Mouse (Mus musculus): ENCODE results near the gene Gpt2. TPM values are rescaled to one million over a fixed set of nuclear protein-coding genes. Genes with fewer than 3 reads are reported as not detected.

The Gpt2 gene
- polyA plus RNA-seq, 2 experiments: 8.7 to 13.1 TPM

GRCm38 (mm10) chr8:85461377-85461776, 31.0 kb upstream of the Gpt2 start:
- H3K4me3 ChIP-seq (ENCODE audit: insufficient read depth in 1 of 2, low read depth in 2 of 2, low read length in 2 of 2): no peak overlapping the region
- H3K27me3 ChIP-seq (ENCODE audit: control insufficient read depth, insufficient read depth, low read length): no peaks in the 10 kb centered on the region
- WGBS (ENCODE audit: insufficient replicate concordance): 68% methylated on average over 3 of the region's 3 CpGs
- no peaks in the 10 kb centered on the region for H3K36me3 ChIP-seq (replicated peaks; ENCODE audit: control insufficient read depth, insufficient read depth, low read depth)
- no peak overlapping the region for H3K9ac ChIP-seq (replicated peaks)
- DNase-seq (ENCODE audit: low read depth in 3 of 3, low spot score in 3 of 3) (no peak), ATAC-seq (ENCODE audit: insufficient read depth) (no peak)
- H3K9me3 ChIP-seq (ENCODE audit: control insufficient read depth, low read length): no peaks in the 10 kb centered on the region
- H3K4me2 ChIP-seq (ENCODE audit: low read depth): no peak overlapping the region
- peak; percentile 66 for TF ChIP-seq CTCF (IDR thresholded peaks at IDR 0.05; ENCODE audit: low read depth)
- no peak for TF ChIP-seq EP300 (IDR thresholded peaks at IDR 0.05; ENCODE audit: low read depth)
- peaks cover 0 to 8% of the 10 kb centered on the region in 2 experiments; a peak in 2 of 4 replicates for H3K4me1 ChIP-seq (replicated peaks; ENCODE audit: control insufficient read depth in 2 of 2, insufficient read depth in 2 of 2, low read length in 1 of 2)
- no peak overlapping the region for H3K27ac ChIP-seq

- Histone ChIP-seq H3K4me2 (ENCODE audit: low read depth) (no peak overlapping the region), H3K4me1 (replicated peaks; ENCODE audit: control insufficient read depth in 2 of 2, insufficient read depth in 2 of 2, low read length in 1 of 2) (peaks cover 0 to 8% of the 10 kb centered on the region in 2 experiments; a peak in 2 of 4 replicates), H3K27me3 (ENCODE audit: control insufficient read depth, insufficient read depth, low read length) (no peaks in the 10 kb centered on the region), H3K4me3 (ENCODE audit: insufficient read depth in 1 of 2, low read depth in 2 of 2, low read length in 2 of 2) (no peak overlapping the region), H3K27ac (no peak overlapping the region), H3K9me3 (ENCODE audit: control insufficient read depth, low read length) (no peaks in the 10 kb centered on the region), H3K9ac (replicated peaks) (no peak overlapping the region), H3K36me3 (replicated peaks; ENCODE audit: control insufficient read depth, insufficient read depth, low read depth) (no peaks in the 10 kb centered on the region)
- no peak for DNase-seq (ENCODE audit: low read depth in 3 of 3, low spot score in 3 of 3)
- TF ChIP-seq EP300 (IDR thresholded peaks at IDR 0.05; ENCODE audit: low read depth) (no peak), CTCF (IDR thresholded peaks at IDR 0.05; ENCODE audit: low read depth) (no peak)
- 65% methylated on average over 1 of the region's 1 CpGs for WGBS (ENCODE audit: insufficient replicate concordance)
- no peak for ATAC-seq (ENCODE audit: insufficient read depth)
Observed at GRCm38 (mm10) chr8:85462441-85462840, 29.9 kb upstream of the Gpt2 start.

GRCm38 (mm10) chr8:85464316-85464715, 28.1 kb upstream of the Gpt2 start:
- Histone ChIP-seq H3K4me1 (replicated peaks; ENCODE audit: control insufficient read depth in 2 of 2, insufficient read depth in 2 of 2, low read length in 1 of 2) (peaks cover 0 to 6% of the 10 kb centered on the region in 2 experiments; a peak in 2 of 4 replicates), H3K4me3 (ENCODE audit: insufficient read depth in 1 of 2, low read depth in 2 of 2, low read length in 2 of 2) (no peak overlapping the region), H3K27ac (no peak overlapping the region), H3K9ac (replicated peaks) (no peak overlapping the region), H3K4me2 (ENCODE audit: low read depth) (no peak overlapping the region), H3K36me3 (replicated peaks; ENCODE audit: control insufficient read depth, insufficient read depth, low read depth) (no peaks in the 10 kb centered on the region), H3K9me3 (ENCODE audit: control insufficient read depth, low read length) (no peaks in the 10 kb centered on the region), H3K27me3 (ENCODE audit: control insufficient read depth, insufficient read depth, low read length) (no peaks in the 10 kb centered on the region)
- ATAC-seq (ENCODE audit: insufficient read depth) (no peak), DNase-seq (ENCODE audit: low read depth in 3 of 3, low spot score in 3 of 3) (no peak)
- TF ChIP-seq EP300 (IDR thresholded peaks at IDR 0.05; ENCODE audit: low read depth): no peak
- no peak for TF ChIP-seq CTCF (IDR thresholded peaks at IDR 0.05; ENCODE audit: low read depth)

- H3K4me2 ChIP-seq (ENCODE audit: low read depth): no peak overlapping the region
- peaks cover 0 to 4% of the 10 kb centered on the region in 2 experiments; a peak in 1 of 4 replicates for H3K4me1 ChIP-seq (replicated peaks; ENCODE audit: control insufficient read depth in 2 of 2, insufficient read depth in 2 of 2, low read length in 1 of 2)
- 66% methylated on average over 4 of the region's 4 CpGs for WGBS (ENCODE audit: insufficient replicate concordance)
- no peaks in the 10 kb centered on the region for H3K27me3 ChIP-seq (ENCODE audit: control insufficient read depth, insufficient read depth, low read length)
- TF ChIP-seq CTCF (IDR thresholded peaks at IDR 0.05; ENCODE audit: low read depth) (no peak), EP300 (IDR thresholded peaks at IDR 0.05; ENCODE audit: low read depth) (no peak)
- no peak for DNase-seq (ENCODE audit: low read depth in 3 of 3, low spot score in 3 of 3)
- H3K9me3 ChIP-seq (ENCODE audit: control insufficient read depth, low read length): no peaks in the 10 kb centered on the region
- H3K4me3 ChIP-seq (ENCODE audit: insufficient read depth in 1 of 2, low read depth in 2 of 2, low read length in 2 of 2): no peak overlapping the region
- ATAC-seq (ENCODE audit: insufficient read depth): no peak
- no peak overlapping the region for H3K27ac ChIP-seq
- no peaks in the 10 kb centered on the region for H3K36me3 ChIP-seq (replicated peaks; ENCODE audit: control insufficient read depth, insufficient read depth, low read depth)
- H3K9ac ChIP-seq (replicated peaks): no peak overlapping the region
Observed at GRCm38 (mm10) chr8:85466056-85466455, 26.3 kb upstream of the Gpt2 start.

GRCm38 (mm10) chr8:85470753-85471152, 21.6 kb upstream of the Gpt2 start:
- DNase-seq (ENCODE audit: low read depth in 3 of 3, low spot score in 3 of 3) (no peak), ATAC-seq (ENCODE audit: insufficient read depth) (no peak)
- no peak overlapping the region for H3K4me3 ChIP-seq (ENCODE audit: insufficient read depth in 1 of 2, low read depth in 2 of 2, low read length in 2 of 2)
- 67% methylated on average over 8 of the region's 8 CpGs for WGBS (ENCODE audit: insufficient replicate concordance)
- H3K27ac ChIP-seq: no peak overlapping the region
- no peaks in the 10 kb centered on the region for H3K27me3 ChIP-seq (ENCODE audit: control insufficient read depth, insufficient read depth, low read length)
- no peaks in the 10 kb centered on the region; a peak in 2 of 4 replicates for H3K4me1 ChIP-seq (replicated peaks; ENCODE audit: control insufficient read depth in 2 of 2, insufficient read depth in 2 of 2, low read length in 1 of 2)
- H3K9me3 ChIP-seq (ENCODE audit: control insufficient read depth, low read length): no peaks in the 10 kb centered on the region
- H3K4me2 ChIP-seq (ENCODE audit: low read depth): no peak overlapping the region
- no peak for TF ChIP-seq CTCF (IDR thresholded peaks at IDR 0.05; ENCODE audit: low read depth)
- TF ChIP-seq EP300 (IDR thresholded peaks at IDR 0.05; ENCODE audit: low read depth): no peak
- no peaks in the 10 kb centered on the region for H3K36me3 ChIP-seq (replicated peaks; ENCODE audit: control insufficient read depth, insufficient read depth, low read depth)
- no peak overlapping the region for H3K9ac ChIP-seq (replicated peaks)

Data from liver, embryonic 14.5 days (tissue).